Mouse (Mus musculus) layer of hippocampus, postnatal 10 days (tissue): ENCODE data around the gene Adra2b. TPM values are rescaled to one million over a fixed set of nuclear protein-coding genes. Genes with fewer than 3 reads are reported as not detected.

Source experiments
- DNase-seq, 2 experiments: peaks; one replicate each; pipeline ENCODE4 v3.0.0; 2021; ENCODE audit warnings: low spot score in 2 of 2
- total RNA-seq, 2 experiments: library from RNA; stranded (reverse); gene quantifications; 2 replicates each; pipeline ENCODE4 v1.2.3; 2021

Adra2b gene
- total RNA-seq, 2 experiments from 2014 or later = 0.23 to 0.29 TPM

DNA sequence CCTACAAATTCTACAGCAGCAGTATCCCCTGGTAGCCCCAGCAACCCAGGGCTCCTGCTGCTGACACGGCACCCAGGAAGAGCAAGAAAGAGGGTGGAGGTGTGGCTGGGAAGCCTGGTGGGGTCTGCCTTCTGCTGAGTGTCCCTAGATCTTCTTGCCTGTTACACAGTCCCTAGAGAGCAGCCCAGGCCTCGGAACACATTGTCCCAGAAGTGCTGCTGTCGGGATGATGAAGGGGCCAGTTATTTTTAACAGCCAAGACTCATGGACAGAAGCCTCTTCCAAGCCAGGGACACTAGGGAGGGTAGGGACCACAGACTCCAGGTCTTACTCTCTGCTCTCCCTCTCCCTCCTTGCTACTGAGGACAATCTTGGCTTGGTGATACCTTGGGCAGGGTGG lies 16.2 kb downstream of the Adra2b start:
- no peak for DNase-seq

- no peak for DNase-seq
Measured at GRCm38 (mm10) chr2:127383881-127384280, 20.9 kb downstream of the Adra2b start.

DNA sequence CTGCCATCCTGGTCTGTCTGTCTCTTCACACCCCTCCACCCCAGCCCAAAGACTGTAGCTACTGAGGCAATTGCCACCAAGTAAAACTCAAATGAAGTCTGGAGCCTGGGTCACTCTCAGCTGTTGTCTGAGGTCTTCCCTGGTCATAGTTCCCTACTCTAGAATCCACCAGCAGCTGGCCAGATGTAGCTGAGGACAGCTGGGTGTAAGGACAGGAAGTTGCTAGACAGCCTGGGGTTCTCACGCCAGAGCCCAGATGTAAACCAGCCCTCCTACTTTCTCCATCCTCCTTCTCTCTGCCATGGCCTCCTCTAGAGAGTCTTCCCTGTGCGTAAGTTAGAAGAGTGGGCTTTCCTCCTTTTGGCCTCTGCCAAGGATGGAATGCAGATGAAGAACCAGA lies 24.5 kb downstream of the Adra2b start:
- DNase-seq = no peak

DNA sequence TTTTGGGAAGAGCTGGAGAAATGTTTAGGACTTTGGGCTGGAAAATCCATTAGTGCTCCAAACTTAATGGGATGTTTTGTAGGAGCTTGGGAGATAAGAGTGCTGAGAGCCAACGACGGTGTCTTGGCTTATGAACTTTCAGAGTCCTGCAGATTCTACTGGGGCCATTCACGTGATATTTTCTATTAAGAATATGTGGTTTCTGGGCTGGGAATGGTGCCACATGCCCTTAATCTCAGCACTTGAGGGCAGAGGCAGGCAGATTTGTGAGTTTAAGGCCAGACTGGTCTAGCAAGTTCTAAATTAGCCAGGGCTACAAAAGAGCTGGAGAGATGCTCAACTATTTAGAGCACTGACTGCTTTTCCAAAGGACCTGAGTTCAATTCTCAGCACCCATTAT lies 27.3 kb downstream of the Adra2b start:
- no peak for DNase-seq

- DNase-seq = no peak
Measured at GRCm38 (mm10) chr2:127390846-127391245, 27.8 kb downstream of the Adra2b start.

- no peak for DNase-seq
Measured at GRCm38 (mm10) chr2:127391323-127391722, 28.3 kb downstream of the Adra2b start.

GRCm38 (mm10) chr2:127394606-127395161 lies 31.7 kb downstream of the Adra2b start:
- DNase-seq = no peak

- DNase-seq = no peak
Measured at GRCm38 (mm10) chr2:127398738-127399137, 35.7 kb downstream of the Adra2b start.

GRCm38 (mm10) chr2:127411126-127411525 lies 48.1 kb downstream of the Adra2b start:
- no peak for DNase-seq

DNA sequence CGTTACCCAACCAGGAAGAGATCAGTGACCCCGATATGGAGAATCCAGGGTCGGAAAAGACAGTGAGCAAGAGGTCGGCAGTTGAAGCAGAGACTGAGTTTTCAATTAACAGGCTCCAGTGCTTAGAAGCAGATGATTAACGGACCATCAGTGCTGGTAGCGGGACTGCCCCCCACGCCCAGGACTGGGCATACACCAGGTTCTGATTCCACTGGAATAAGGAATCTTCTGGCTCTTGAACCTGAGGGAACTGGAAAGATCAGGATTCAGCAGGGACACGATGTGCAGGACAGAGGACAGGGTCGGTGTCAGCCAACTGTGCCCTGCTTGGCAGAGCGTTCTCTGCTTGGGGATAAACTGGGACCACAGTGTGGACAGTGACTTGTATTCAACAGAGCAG lies 52.8 kb downstream of the Adra2b start:
- no peak for DNase-seq

- no peak for DNase-seq
Measured at GRCm38 (mm10) chr2:127416706-127417105, 53.7 kb downstream of the Adra2b start.

Other genes with a start within 250 kb of the Adra2b start
- gene Ncaph, start 229.3 kb upstream of the Adra2b start, total RNA-seq = 1 to 10 TPM; 7.6 to 7.9 TPM
- 1 to 10 TPM; 4.1 to 4.5 TPM for gene Itpripl1, start 219.8 kb upstream of the Adra2b start, total RNA-seq
- under 1 TPM; 0.31 to 0.53 TPM for gene 1810024B03Rik, start 154.9 kb upstream of the Adra2b start, total RNA-seq
- 10 to 100 TPM; 76.9 to 81.5 TPM for gene Snrnp200, start 154.8 kb upstream of the Adra2b start, total RNA-seq
- 10 to 100 TPM; 63.6 to 64.1 TPM for gene Ciao1, start 115.4 kb upstream of the Adra2b start, total RNA-seq
- gene Tmem127, start 115.3 kb upstream of the Adra2b start, total RNA-seq = 100 to 1,000 TPM; 119 to 121 TPM
- 100 to 1,000 TPM; 169 to 186 TPM for gene Stard7, start 93.0 kb upstream of the Adra2b start, total RNA-seq
- gene Dusp2, start 27.0 kb upstream of the Adra2b start, total RNA-seq = 1 to 10 TPM; 3.1 to 3.7 TPM
- not detected for gene Astl, start 24.6 kb upstream of the Adra2b start, total RNA-seq
- gene Gpat2, start 62.0 kb downstream of the Adra2b start, total RNA-seq = not detected
- gene Fahd2a, start 81.4 kb downstream of the Adra2b start, total RNA-seq = 10 to 100 TPM; 11.5 to 17.6 TPM
- 10 to 100 TPM; 53.9 to 57.9 TPM for gene Kcnip3, start 158.9 kb downstream of the Adra2b start, total RNA-seq
- under 1 TPM; 0.07 to 0.14 TPM for gene Prom2, start 178.3 kb downstream of the Adra2b start, total RNA-seq
- gene Zfp661, start 223.9 kb downstream of the Adra2b start, total RNA-seq = 1 to 10 TPM; 8.4 to 9.7 TPM
- 10 to 100 TPM; 69.9 to 91.1 TPM for gene Mrps5, start 224.0 kb downstream of the Adra2b start, total RNA-seq